Mouse (Mus musculus) hindbrain, embryonic 12.5 days (tissue): ENCODE measurements around the gene Cyb5b. TPM values are rescaled to one million over a fixed set of nuclear protein-coding genes. Genes with fewer than 3 reads are reported as not detected.

Experiments
- ATAC-seq: fragments of 200-750 bp; cut with Nextera tagmentation; 2 replicates; pipeline ENCODE4 v1.8.0; 2017; ENCODE audit warnings: moderate TSS enrichment; ENCODE audit not compliant: low FRiP score
- H3K27ac ChIP-seq: fragments of 300-500 bp; sonication (generic); 2 replicates; pipeline ENCODE4 v1.5.1; 2016; ENCODE audit warnings: mild to moderate bottlenecking
- H3K27me3 ChIP-seq: fragments of 300-500 bp; sonication (generic); 2 replicates; pipeline ENCODE4 v1.6.1; 2016; ENCODE audit warnings: mild to moderate bottlenecking
- H3K36me3 ChIP-seq: fragments of 300-500 bp; sonication (generic); 2 replicates; pipeline ENCODE4 v1.6.1; 2016; ENCODE audit warnings: mild to moderate bottlenecking
- H3K4me1 ChIP-seq: fragments of 300-500 bp; sonication (generic); 2 replicates; pipeline ENCODE4 v1.6.1; 2016
- H3K4me2 ChIP-seq: fragments of 300-500 bp; sonication (generic); replicated peaks from 2 replicates; pipeline ENCODE4 v1.6.1; 2016; ENCODE audit warnings: mild to moderate bottlenecking
- H3K4me3 ChIP-seq: fragments of 300-500 bp; sonication (generic); 2 replicates; pipeline ENCODE4 v1.5.1; 2016; ENCODE audit warnings: mild to moderate bottlenecking
- H3K9ac ChIP-seq: fragments of 300-500 bp; sonication (generic); 2 replicates; pipeline ENCODE4 v1.6.1; 2016; ENCODE audit warnings: mild to moderate bottlenecking, moderate library complexity
- H3K9me3 ChIP-seq: fragments of 300-500 bp; sonication (generic); replicated peaks from 2 replicates; pipeline ENCODE4 v1.6.1; 2016; ENCODE audit warnings: mild to moderate bottlenecking
- WGBS: fragments of 180-500 bp; shearing (Covaris S2); methylation state at CpG from one replicate; pipeline ENCODE4 v1.1.7; 2016; 5-methylcytosine and 5-hydroxymethylcytosine counted together
- polyA plus RNA-seq: library from polyadenylated mRNA; unstranded; fragments of >200 nt; fragmentation: Nextera tagmentation; extraction: Ambion mirVana; gene quantifications from 2 replicates; pipeline ENCODE4 v1.2.1, GENCODE M21; 2016

Gene Cyb5b
- polyA plus RNA-seq, 1 experiment from 2014 or later, result 130 TPM

DNA sequence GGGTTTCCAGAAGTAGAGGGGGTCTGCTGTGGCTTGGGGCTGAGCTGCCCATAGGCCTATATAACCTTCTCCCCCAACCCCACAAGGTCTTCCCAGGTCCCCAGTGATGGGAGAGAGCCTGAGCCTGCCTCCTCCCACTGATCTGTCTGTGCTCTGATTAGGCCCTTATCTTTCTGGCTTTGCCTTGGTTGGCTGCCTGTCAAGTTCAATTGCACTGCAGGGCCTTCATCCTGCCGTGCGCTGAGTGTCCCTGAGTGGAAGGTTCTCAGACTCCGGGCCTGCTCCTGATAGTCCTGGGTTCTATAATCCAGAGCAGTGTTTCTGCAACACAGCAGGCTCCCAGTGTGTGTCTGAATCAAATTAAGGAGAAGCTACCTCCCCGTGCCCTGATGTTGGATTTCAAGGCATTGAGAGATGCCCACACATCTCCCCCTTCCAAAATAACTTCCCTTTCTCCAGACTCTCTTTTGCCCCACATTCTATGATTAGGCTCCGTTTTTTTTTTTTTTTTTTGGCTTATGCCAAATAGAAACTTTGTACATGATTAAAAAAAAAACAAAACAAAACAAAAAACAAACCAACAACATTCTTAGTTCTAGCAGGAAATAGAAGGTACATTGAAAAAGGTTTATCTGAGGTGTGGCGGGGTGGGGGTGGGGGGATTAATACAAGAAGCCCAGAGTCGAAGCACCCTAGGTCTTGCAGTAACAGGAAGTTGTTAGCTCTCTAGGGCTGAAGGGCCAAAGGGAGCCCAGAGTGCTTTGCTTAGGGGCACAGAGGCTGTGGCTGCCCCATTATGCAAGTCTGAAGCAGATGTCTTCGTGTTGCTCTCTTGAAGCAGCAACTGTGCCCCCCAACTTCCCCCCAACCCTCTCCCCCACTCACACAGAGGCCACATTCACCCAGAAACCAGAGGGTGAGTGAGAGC lies 71.7 kb downstream of the Cyb5b start:
- H3K4me1 ChIP-seq, result no peaks in the 10 kb centered on the region
- H3K4me3 ChIP-seq, result no peak overlapping the region
- no peak overlapping the region for H3K4me2 ChIP-seq
- WGBS, result 53% methylated on average over 8 of the region's 8 CpGs
- no peaks in the 10 kb centered on the region for H3K27me3 ChIP-seq
- H3K36me3 ChIP-seq, result no peaks in the 10 kb centered on the region
- no peaks in the 10 kb centered on the region for H3K9me3 ChIP-seq
- no peak overlapping the region for H3K9ac ChIP-seq
- no peak overlapping the region; the same call in 1 of the 2 replicates for H3K27ac ChIP-seq
- ATAC-seq, result no peak

DNA sequence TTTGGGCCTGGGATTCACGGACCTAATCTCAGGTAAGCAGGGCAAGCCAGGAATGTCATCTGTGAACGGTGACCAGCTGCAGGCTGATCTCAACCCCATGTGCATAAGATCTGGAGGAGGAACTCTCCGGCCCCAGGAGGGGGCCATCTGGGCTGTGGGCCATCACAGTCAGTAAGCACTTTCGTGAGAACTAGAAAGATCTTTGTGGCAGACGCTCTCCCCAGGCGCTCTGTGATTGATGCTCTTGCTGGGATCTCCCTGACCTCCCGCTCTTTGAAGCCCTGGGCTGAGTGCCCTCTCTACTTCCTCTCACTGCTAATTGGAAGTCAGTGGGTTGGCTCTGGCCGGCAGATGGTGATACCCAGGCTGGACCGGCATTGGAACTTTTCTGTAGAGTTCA lies 75.7 kb downstream of the Cyb5b start:
- Histone ChIP-seq H3K36me3 (no peaks in the 10 kb centered on the region), H3K27me3 (no peaks in the 10 kb centered on the region), H3K4me3 (no peak overlapping the region), H3K27ac (no peak overlapping the region), H3K4me2 (no peak overlapping the region), H3K9me3 (no peaks in the 10 kb centered on the region), H3K4me1 (no peaks in the 10 kb centered on the region), H3K9ac (no peak overlapping the region)
- no peak for ATAC-seq
- 33% methylated on average over 9 of the region's 9 CpGs for WGBS

DNA sequence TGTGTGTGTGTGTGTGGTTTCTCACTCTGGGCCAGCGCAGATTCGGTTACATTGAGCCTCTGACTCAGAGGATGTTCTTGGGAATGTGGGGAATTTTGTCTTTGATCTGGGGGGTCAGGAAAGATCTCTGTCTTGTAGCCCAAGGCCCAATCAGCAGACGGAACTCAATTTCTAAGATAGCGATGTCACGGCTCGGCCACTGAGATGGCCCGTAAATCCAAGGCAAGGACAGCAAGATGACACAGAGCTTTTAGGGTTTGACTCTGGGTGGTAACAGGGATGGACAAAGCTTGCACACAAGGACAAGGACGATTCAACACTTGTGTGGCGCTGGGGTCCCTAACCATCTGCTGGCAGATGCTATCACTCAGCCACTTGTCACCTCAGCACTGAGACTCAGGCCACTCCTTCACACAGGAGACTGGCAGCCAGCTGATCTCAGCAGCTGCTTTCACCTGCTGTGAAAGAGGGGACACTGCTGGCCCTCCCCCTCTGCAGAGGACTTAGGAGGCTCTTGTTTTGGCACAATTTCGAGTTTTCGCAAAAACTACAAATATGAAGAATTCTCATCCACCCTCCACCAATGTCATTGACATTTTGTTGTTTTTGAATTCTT lies 76.7 kb downstream of the Cyb5b start:
- no peaks in the 10 kb centered on the region for H3K36me3 ChIP-seq
- no peaks in the 10 kb centered on the region for H3K9me3 ChIP-seq
- no peak overlapping the region for H3K9ac ChIP-seq
- H3K4me1 ChIP-seq, result no peaks in the 10 kb centered on the region
- no peak overlapping the region for H3K4me3 ChIP-seq
- H3K27me3 ChIP-seq, result no peaks in the 10 kb centered on the region
- ATAC-seq, result no peak
- H3K27ac ChIP-seq, result no peak overlapping the region
- 53% methylated on average over 11 of the region's 11 CpGs for WGBS
- no peak overlapping the region for H3K4me2 ChIP-seq

DNA sequence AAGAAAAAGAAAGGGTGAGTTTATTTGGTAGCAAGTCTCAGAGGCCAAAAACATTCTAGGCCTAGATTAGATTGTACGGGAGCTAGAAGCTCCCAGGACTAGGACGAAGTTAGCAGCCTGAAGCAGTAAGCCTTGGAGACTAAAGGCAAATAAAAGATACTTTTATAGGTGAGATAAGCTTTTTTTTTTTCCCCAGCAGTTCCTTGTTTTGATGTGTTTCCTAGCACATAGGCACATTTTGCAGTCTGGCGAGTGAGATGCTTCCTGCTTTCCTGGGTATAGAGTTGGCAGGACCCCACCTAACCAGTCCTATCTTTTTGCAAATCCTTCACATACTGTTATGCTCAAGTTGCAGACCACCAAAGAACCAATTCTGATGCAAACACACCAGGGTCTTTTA lies 82.8 kb downstream of the Cyb5b start:
- no peaks in the 10 kb centered on the region for H3K9me3 ChIP-seq
- H3K4me2 ChIP-seq, result no peak overlapping the region
- no peak overlapping the region for H3K4me3 ChIP-seq
- ATAC-seq, result no peak
- H3K9ac ChIP-seq, result no peak overlapping the region
- H3K36me3 ChIP-seq, result no peaks in the 10 kb centered on the region
- H3K27me3 ChIP-seq, result no peaks in the 10 kb centered on the region
- no peaks in the 10 kb centered on the region for H3K4me1 ChIP-seq
- no peak overlapping the region for H3K27ac ChIP-seq
- 95% methylated on average over 3 of the region's 3 CpGs for WGBS

DNA sequence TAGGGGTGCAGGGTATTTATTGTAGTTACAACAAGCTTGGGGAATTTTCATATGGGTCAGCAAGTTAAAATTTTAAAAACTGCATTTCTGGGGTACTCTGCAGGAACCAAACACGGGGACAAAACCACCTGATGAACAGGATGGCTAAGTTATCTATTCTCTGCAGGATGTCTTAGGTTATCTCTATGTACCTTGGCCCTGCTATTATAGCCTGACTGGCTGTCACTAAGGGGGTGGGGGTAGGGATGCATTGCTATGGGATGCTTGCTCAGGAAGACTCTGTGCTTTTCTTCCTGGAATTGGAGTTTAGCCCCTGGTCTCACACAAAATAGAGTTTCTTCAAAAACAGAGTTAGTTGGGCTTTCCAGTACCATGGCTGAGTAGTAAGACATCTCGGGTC lies 83.3 kb downstream of the Cyb5b start:
- no peak overlapping the region for H3K27ac ChIP-seq
- no peak overlapping the region for H3K4me3 ChIP-seq
- H3K9ac ChIP-seq, result no peak overlapping the region
- no peaks in the 10 kb centered on the region for H3K27me3 ChIP-seq
- no peaks in the 10 kb centered on the region for H3K9me3 ChIP-seq
- H3K4me2 ChIP-seq, result no peak overlapping the region
- H3K36me3 ChIP-seq, result no peaks in the 10 kb centered on the region
- 85% methylated on average over 2 of the region's 2 CpGs for WGBS
- ATAC-seq, result no peak
- H3K4me1 ChIP-seq, result no peaks in the 10 kb centered on the region

Other genes starting within 250 kb of the Cyb5b start
- 11.5 and 11.9 TPM in 2 replicates for gene Sntb2, start 214.9 kb upstream of the Cyb5b start, polyA plus RNA-seq
- gene Vps4a, start 119.4 kb upstream of the Cyb5b start, polyA plus RNA-seq, result 103 and 107 TPM in 2 replicates
- gene Pdf, start 102.0 kb upstream of the Cyb5b start, polyA plus RNA-seq, result 41.1 and 45.8 TPM in 2 replicates
- 43.6 and 47.5 TPM in 2 replicates for gene Cog8, start 94.0 kb upstream of the Cyb5b start, polyA plus RNA-seq
- gene Nip7, start 93.8 kb upstream of the Cyb5b start, polyA plus RNA-seq, result 71.8 and 74.4 TPM in 2 replicates
- not detected in 2 replicates for gene Tmed6, start 85.0 kb upstream of the Cyb5b start, polyA plus RNA-seq
- gene Terf2, start 54.1 kb upstream of the Cyb5b start, polyA plus RNA-seq, result 23.2 TPM in 2 replicates
- gene Nfat5, start 142.8 kb downstream of the Cyb5b start, polyA plus RNA-seq, result 20.2 and 20.6 TPM in 2 replicates